Mouse (Mus musculus) hindbrain, embryonic 14.5 days (tissue): ENCODE measurements around the gene Il15ra. TPM values are rescaled to one million over a fixed set of nuclear protein-coding genes. Genes with fewer than 3 reads are reported as not detected.

Experiments
- polyA plus RNA-seq: library from polyadenylated mRNA; unstranded; fragments of >200 nt; fragmentation: Nextera tagmentation; extraction: Ambion mirVana; gene quantifications from 2 replicates; pipeline ENCODE4 v1.2.1, GENCODE M21; 2014

Il15ra gene
- polyA plus RNA-seq, 1 experiment from 2014 or later: 1.4 TPM

Other genes with a start within 250 kb of the Il15ra start
- gene Pfkfb3, start 151.2 kb upstream of the Il15ra start, polyA plus RNA-seq: 27.6 and 32.0 TPM in 2 replicates
- gene Rbm17, start 101.1 kb upstream of the Il15ra start, polyA plus RNA-seq: 116 and 118 TPM in 2 replicates
- gene Gm17490, start 79.0 kb upstream of the Il15ra start, polyA plus RNA-seq: not detected in 2 replicates
- 0.09 TPM in 1 of 2 replicates, not detected in the other for gene Il2ra, start 62.5 kb upstream of the Il15ra start, polyA plus RNA-seq
- 139 and 155 TPM in 2 replicates for gene Fbh1, start 72.3 kb downstream of the Il15ra start, polyA plus RNA-seq
- gene Ankrd16, start 72.6 kb downstream of the Il15ra start, polyA plus RNA-seq: 27.5 and 28.4 TPM in 2 replicates